Mouse (Mus musculus) cerebellum, adult 9-11 months (tissue): Measurements from ENCODE around the gene Trim10.

Source experiments
- DNase-seq: peaks from one replicate; pipeline ENCODE4 v3.0.0; 2022

Trim10 gene

DNA sequence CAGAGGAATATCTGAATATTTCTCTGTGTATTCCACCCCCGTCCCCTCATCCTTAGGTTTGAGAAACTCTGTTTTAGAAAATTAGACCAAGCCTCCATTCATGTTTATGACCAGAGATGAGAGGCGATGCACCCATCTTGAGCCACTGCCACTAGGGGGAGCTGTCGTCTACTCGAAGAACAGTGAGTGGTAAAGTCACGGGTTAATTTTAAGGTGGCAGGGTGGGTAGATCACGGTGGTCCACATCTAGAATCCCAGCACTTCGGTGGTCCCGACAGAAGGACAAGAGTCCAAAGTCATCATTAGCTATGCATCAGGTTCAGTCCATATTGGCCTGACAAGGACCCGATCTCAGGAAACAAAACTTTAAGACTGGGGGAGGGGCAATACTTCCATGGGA lies 45.7 kb downstream of the Trim10 start:
- peak; percentile 39 for DNase-seq

DNA sequence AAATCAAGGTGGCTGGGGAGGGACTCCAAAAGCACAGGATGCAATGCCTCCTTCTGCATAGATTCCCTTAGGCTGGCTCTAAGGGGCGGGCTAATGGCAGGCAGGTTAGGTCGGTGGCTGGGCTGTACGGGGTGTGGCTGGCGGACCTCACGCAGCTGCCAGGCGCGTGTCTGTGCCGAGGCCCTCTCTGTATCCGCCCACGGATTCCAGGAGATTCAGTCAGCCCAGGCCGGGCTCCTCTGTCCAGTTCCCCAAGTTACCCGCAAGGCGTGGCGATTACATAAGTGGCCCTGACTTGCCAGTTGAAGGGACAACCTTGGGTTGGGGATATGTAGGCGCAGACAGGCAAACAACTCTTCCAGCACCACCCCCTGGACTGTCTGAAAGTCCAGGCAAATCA lies 50.9 kb downstream of the Trim10 start:
- no peak for DNase-seq

DNA sequence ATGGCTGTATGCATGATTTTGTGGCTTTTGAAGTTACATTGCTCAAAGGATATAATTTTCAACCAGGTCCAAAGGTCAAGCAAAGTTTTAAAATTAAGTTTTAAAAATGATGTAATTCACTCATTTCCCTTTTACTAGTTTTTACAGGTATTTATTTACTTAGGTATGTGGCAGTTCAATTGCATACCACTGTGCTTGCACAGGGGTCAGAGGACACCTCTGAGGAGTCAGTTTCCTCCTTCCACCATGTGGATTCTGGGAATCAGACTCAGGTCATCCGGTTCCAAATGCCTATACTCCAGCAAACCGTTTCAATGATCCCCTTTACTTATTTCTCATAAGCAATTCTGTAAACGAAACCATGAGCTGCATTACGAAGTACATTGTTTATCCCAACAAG lies 53.3 kb downstream of the Trim10 start:
- DNase-seq, result no peak

DNA sequence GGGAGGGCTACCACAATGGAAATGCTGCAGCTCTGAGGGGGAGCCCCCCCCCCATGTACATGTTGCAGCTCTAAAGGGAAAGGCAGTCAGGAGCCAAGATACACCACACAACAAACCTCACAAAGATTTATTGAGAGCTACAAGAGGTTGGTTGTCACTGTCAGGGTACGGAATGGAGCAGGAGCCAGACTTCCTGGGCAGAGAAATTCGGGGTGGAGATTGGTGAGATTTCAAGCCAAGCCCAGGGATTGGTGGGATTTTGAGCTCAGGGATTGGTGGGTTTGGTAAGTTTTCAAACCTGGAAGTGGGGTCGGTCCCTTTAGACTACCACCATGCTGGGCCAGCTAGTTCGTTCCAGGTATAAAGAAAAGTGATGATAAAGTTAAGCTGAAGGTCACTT lies 54.1 kb downstream of the Trim10 start:
- no peak for DNase-seq
